Mouse (Mus musculus): ENCODE data around the gene 4930402H24Rik. TPM values are rescaled to one million over a fixed set of nuclear protein-coding genes. Genes with fewer than 3 reads are reported as not detected.

Gene 4930402H24Rik
- 27.2 TPM for total RNA-seq (2023)

GRCm38 (mm10) chr2:130905751-130906583, at the start of gene 4930402H24Rik, which contains the start of gene Atrn:
TSS of gene 4930402H24Rik (minus strand) at chr2:130906406.
TSS of gene Atrn (plus strand) at chr2:130906495.

DNA sequence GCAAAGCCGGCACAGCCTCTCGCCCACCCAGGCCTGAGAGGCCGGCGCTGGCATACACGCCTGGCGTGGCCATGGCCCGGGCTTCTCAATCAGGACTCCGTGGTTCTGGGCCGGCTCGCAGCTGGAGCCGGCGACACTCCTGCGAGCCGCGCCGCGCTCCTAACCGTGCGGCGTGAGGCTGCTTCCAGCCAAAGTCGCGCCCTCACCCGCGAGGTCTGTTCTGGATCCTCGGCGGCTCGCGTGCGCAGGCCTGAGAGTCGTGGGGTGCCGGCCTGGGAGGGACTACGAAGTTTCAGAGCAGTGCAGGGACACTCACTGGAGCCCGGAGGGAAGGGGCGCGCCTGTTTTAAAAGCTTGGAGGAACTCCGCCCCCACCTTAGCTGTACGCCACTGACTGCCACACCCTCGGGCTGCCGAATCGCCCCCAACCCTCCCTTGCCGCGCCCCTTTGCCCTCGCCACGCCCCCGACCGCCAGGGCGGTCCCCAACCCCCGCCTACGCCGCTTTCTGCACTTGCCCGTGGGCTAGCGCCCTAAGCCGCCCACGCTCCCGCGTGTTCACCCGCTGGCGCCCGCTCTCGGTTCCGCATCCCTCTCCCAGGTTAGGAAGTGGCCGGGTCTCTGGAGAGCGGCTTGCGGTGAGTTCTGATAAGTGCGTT, 208.9 kb downstream of the 4930402H24Rik start, which contains the start of gene Slc4a11:
Slc4a11 (minus strand) TSS at position 367 of the 658 bp plus-strand sequence.

GRCm38 (mm10) chr2:130667559-130667958, 238.6 kb downstream of the 4930402H24Rik start, which contains the start of gene Itpa:
TSS of gene Itpa (plus strand) at chr2:130667610.

GRCm38 (mm10) chr2:130664102-130664701, 242.0 kb downstream of the 4930402H24Rik start, which contains the start of gene Ddrgk1:
TSS of gene Ddrgk1 (minus strand) at chr2:130664659.

Other genes with a start within 250 kb of the 4930402H24Rik start
- 136 TPM for gene Ddrgk1, start 241.7 kb downstream of the 4930402H24Rik start, total RNA-seq (2023)
- gene Itpa, start 238.8 kb downstream of the 4930402H24Rik start, total RNA-seq (2023): 15.7 TPM
- 1.0 TPM for gene Slc4a11, start 208.9 kb downstream of the 4930402H24Rik start, total RNA-seq (2023)
- gene Atrn, start 89 bp upstream of the 4930402H24Rik start, total RNA-seq (2023): 30.3 TPM
- not detected for gene Gfra4, start 136.7 kb upstream of the 4930402H24Rik start, total RNA-seq (2023)
- gene Adam33, start 157.4 kb upstream of the 4930402H24Rik start, total RNA-seq (2023): not detected
- gene Siglec1, start 180.4 kb upstream of the 4930402H24Rik start, total RNA-seq (2023): 0.38 TPM
- not detected for gene Hspa12b, start 220.9 kb upstream of the 4930402H24Rik start, total RNA-seq (2023)
- not detected for gene Gm11037, start 227.1 kb upstream of the 4930402H24Rik start, total RNA-seq (2023)